Mouse (Mus musculus): ENCODE results near the gene Atf3.

GRCm38 (mm10) chr1:191263471-191263870, 45.6 kb upstream of the Atf3 start:
- TF ChIP-seq CTCF (IDR thresholded peaks at IDR 0.05; ENCODE audit: insufficient read depth, low read length) (no peak), POLR2A (IDR thresholded peaks at IDR 0.05; ENCODE audit: borderline replicate concordance, extremely low read depth, low read depth, low read length) (no peak)
